Mouse (Mus musculus) liver, adult 2 months (tissue): ENCODE results near the gene Lag3. TPM values are rescaled to one million over a fixed set of nuclear protein-coding genes. Genes with fewer than 3 reads are reported as not detected.

ENCODE experiments used
- DNase-seq: peaks from one replicate; pipeline ENCODE4 v3.0.0-alpha.2; 2011; ENCODE audit warnings: low read depth, low spot score; ENCODE audit errors: extremely low read depth
- H3K27ac ChIP-seq: fragments of 200-500 bp; replicated peaks from 2 replicates; pipeline ENCODE4 v1.5.1; 2012; ENCODE audit warnings: low read depth, mild to moderate bottlenecking, control low read depth, inconsistent platforms, low read length; ENCODE audit not compliant: insufficient read depth
- H3K27me3 ChIP-seq: fragments of 200-500 bp; 2 replicates; pipeline ENCODE4 v1.6.1; 2012; ENCODE audit warnings: mild to moderate bottlenecking, moderate library complexity, low read length, inconsistent platforms; ENCODE audit not compliant: control insufficient read depth, insufficient read depth
- H3K36me3 ChIP-seq: fragments of 200-500 bp; 2 replicates; pipeline ENCODE4 v1.6.1; 2012; ENCODE audit warnings: low read length, inconsistent platforms; ENCODE audit not compliant: control insufficient read depth, insufficient read depth
- H3K4me1 ChIP-seq: fragments of 200-500 bp; 2 replicates; pipeline ENCODE4 v1.6.1; 2011; ENCODE audit warnings: low read length; ENCODE audit not compliant: control insufficient read depth, insufficient read depth
- H3K4me3 ChIP-seq: fragments of 200-500 bp; 2 replicates; pipeline ENCODE4 v1.5.1; 2011; ENCODE audit warnings: low read depth, mild to moderate bottlenecking, control low read depth, low read length, moderate library complexity; ENCODE audit not compliant: insufficient read depth
- H3K79me2 ChIP-seq: fragments of 200-500 bp; 2 replicates; pipeline ENCODE4 v1.6.1; 2012; ENCODE audit warnings: inconsistent platforms, mild to moderate bottlenecking, low read length, moderate library complexity; ENCODE audit not compliant: control insufficient read depth, insufficient read depth
- H3K9ac ChIP-seq: fragments of 200-500 bp; 2 replicates; pipeline ENCODE4 v1.6.1; 2012; ENCODE audit warnings: low read depth, mild to moderate bottlenecking, control low read depth, inconsistent platforms, low read length
- CTCF ChIP-seq: fragments of 200-500 bp; IDR thresholded peaks from 2 replicates; pipeline ENCODE4 v1.5.1; 2011; ENCODE audit warnings: low read depth, low read length, control low read depth
- POLR2A ChIP-seq: fragments of 200-500 bp; IDR thresholded peaks from 2 replicates; pipeline ENCODE4 v1.6.1; 2011; ENCODE audit warnings: low read length, control low read depth; ENCODE audit not compliant: insufficient read depth; ENCODE audit errors: extremely low read depth
- WGBS: fragments of 180-500 bp; shearing (Covaris S2); methylation state at CpG from one replicate; pipeline ENCODE4 v1.1.7; 2018; 5-methylcytosine and 5-hydroxymethylcytosine counted together
- polyA plus RNA-seq: library from polyadenylated mRNA; depleted of rRNA; stranded (reverse); fragments of >200 nt; gene quantifications from 2 replicates; pipeline ENCODE4 v1.2.3, GENCODE M21; 2012; rRNA removed
- total RNA-seq: library from RNA; depleted of rRNA; stranded (reverse); fragments of >200 nt; gene quantifications from 2 replicates; pipeline ENCODE4 v1.2.3, GENCODE M21; 2014; rRNA removed

Lag3 gene
- 0.09 and 0.13 TPM in 2 replicates for total RNA-seq
- 0.39 and 0.67 TPM in 2 replicates for polyA plus RNA-seq

DNA sequence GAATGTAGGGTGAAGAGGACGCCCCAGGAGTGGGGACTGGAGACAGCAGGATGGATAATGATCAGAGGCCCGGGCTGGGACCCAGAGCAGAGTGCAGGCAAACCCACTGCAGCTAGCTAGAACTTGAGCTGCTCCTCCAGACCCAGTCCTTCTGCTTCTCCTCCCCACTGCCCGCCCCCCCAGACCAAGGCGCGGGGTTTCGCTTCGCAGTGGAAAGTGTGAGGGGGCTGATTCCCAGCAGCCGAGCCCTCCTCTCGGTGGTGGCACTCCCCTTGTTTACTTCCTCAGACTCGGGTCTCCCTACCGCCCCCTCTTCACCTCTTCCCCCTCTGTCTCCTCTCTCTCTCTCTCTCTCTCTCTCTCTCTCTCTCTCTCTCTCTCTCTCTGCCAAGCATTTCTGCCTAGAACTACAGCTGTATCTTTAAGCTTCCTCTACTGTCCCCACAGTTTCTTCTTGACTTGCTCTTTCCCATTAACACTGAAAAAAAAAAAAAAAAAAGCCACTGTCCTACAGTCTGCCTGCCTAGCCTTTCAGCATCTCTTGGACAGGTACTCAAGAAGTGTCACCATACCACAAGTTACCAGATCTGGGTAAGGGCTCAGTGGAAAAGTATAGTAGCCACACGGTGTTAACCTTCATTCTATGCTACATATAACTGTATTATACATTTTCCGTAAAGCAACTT lies at the start of gene Lag3:
Lag3 (minus strand) TSS at position 173 of the 686 bp plus-strand sequence.
- TF ChIP-seq CTCF (no peak), POLR2A (no peak)
- Histone ChIP-seq H3K9ac (no peak within 1 kb of the TSS), H3K4me1 (peaks cover 23% of the 10 kb centered on the region), H3K4me3 (no peak within 1 kb of the TSS), H3K27ac (no peak within 1 kb of the TSS), H3K79me2 (no peaks in the 10 kb centered on the region), H3K36me3 (peaks cover 8% of the 10 kb centered on the region; the same call in 1 of the 2 replicates), H3K27me3 (no peaks in the 10 kb centered on the region)
- 49% methylated on average over 13 of the region's 13 CpGs for WGBS
- DNase-seq: no peak

DNA sequence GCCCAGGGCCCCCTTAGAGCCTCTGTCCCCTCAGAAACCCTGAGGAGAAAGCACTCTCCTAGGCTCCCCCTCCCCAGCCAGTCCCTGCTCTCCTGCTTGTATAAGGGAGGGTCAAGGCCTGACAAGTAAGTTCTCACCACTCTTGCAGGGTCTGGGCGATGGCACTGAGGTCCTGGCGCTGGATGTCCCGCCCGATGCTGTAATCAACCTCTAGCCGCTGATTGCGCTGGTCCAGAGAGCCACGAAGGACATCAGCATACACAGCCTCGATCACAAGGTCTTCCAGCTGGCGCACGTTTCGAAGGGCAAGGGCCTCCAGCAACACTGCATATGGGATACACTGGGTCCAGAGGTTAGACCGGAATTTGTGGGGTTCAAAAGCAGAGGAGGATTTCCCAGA lies 49.5 kb upstream of the Lag3 start:
- TF ChIP-seq CTCF (no peak), POLR2A (no peak)
- WGBS: 92% methylated on average over 12 of the region's 12 CpGs
- Histone ChIP-seq H3K4me1 (peaks cover 6% of the 10 kb centered on the region; the same call in 1 of the 2 replicates), H3K27ac (no peak overlapping the region), H3K79me2 (peaks cover 3% of the 10 kb centered on the region; the same call in 1 of the 2 replicates), H3K36me3 (peaks cover 22% of the 10 kb centered on the region), H3K27me3 (no peaks in the 10 kb centered on the region), H3K4me3 (no peak overlapping the region), H3K9ac (no peak overlapping the region)
- no peak for DNase-seq

DNA sequence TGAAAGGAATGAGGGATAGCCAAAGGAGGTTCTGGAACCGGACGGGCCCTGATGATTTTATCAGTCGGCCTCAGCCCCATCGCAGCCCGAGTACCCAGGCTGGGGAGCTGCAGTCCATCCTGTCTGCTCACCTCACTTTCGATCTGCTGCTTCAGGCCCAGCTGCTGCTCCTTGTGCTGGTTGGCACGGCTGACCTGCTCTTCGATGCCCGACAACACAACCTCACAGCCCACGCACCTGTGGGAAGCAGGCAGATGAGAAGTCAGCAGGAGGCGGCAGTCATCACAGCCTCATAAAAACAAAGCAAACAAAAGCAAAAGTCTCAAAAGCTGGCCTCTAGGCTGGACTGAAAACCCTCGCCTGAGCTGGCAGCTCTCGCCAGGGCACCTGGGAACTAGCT lies 48.5 kb upstream of the Lag3 start:
- Histone ChIP-seq H3K79me2 (peaks cover 2% of the 10 kb centered on the region; the same call in 1 of the 2 replicates), H3K27me3 (no peaks in the 10 kb centered on the region), H3K4me3 (no peak overlapping the region), H3K9ac (no peak overlapping the region), H3K27ac (no peak overlapping the region), H3K36me3 (peaks cover 22% of the 10 kb centered on the region), H3K4me1 (peaks cover 6% of the 10 kb centered on the region; the same call in 1 of the 2 replicates)
- WGBS: 95% methylated on average over 13 of the region's 13 CpGs
- no peak for DNase-seq
- TF ChIP-seq POLR2A (no peak), CTCF (no peak)

DNA sequence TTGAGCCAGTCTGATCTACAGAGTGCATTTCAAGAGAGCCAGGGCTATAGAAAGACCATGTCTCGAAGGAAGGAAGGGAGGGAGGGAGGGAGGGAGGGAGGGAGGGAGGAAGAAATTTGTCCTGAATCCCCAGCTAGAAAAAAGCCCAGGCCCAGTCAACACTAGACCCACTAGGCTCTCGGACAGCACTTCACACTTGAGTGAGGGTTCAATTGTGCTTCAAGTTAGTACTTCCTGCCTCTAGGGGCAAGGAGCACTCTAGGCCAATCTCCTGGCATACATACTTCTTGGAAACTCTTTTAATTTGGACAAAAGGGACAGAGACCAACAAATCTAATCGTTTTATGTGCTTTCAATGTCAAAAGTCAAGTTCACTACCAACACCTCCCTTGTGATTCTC lies 46.6 kb upstream of the Lag3 start:
- Histone ChIP-seq H3K4me3 (no peak overlapping the region), H3K79me2 (no peaks in the 10 kb centered on the region), H3K4me1 (no peaks in the 10 kb centered on the region), H3K9ac (no peak overlapping the region), H3K27ac (no peak overlapping the region), H3K36me3 (peaks cover 22% of the 10 kb centered on the region), H3K27me3 (no peaks in the 10 kb centered on the region)
- TF ChIP-seq CTCF (no peak), POLR2A (no peak)
- no peak for DNase-seq
- 83% methylated on average over 3 of the region's 3 CpGs for WGBS

DNA sequence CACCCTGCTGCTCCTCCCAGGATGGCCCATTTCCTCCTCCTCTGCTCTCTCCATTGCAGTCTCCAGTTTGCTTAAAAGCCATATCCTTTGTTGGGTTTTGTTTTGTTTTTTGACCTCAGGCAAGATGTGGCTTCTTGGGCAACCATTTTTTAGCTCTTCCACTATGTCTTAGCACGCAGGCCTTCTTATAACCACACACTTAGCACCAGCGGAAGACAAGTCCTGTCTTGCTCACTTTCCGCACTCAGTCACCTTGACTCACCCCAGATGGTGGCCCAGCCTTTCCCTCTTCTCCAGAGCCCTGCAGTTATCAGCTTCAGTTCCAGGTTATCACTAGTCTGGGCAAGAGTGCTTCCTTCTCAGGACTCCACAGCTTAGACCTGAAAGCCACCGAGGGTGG lies 43.7 kb upstream of the Lag3 start:
- WGBS: 93% methylated on average over 4 of the region's 4 CpGs
- Histone ChIP-seq H3K4me3 (no peak overlapping the region), H3K9ac (no peak overlapping the region), H3K79me2 (no peaks in the 10 kb centered on the region), H3K27me3 (no peaks in the 10 kb centered on the region), H3K27ac (no peak overlapping the region), H3K4me1 (no peaks in the 10 kb centered on the region), H3K36me3 (peaks cover 19% of the 10 kb centered on the region)
- TF ChIP-seq CTCF (no peak), POLR2A (no peak)
- DNase-seq: no peak
